Mouse (Mus musculus): ENCODE data around the gene Uhrf2.

Uhrf2 gene

DNA sequence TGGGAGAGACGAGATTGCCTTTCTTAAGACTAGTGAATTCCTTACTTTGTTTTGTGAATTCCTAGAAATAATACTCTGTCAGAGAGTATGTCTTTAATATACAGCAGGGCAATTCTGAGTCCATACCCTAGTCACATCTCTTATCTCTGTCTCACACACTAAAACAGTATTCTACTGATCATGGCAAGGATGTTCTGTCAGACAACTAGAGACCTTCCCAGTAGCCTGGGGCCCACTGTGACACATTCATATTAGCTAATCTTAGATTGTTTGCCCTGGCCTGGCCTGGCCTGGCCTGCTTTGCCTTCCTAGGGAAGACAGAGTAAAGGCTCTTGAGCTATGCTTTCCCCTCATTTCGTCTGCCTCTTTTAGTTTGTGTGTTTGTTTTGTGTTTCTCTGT lies 20.3 kb downstream of the Uhrf2 start:
- no peak for DNase-seq (ENCODE audit: low read depth, low spot score)

- DNase-seq (ENCODE audit: low read depth, low spot score): no peak
Observed at GRCm38 (mm10) chr19:30051479-30051878, 21.2 kb downstream of the Uhrf2 start.

DNA sequence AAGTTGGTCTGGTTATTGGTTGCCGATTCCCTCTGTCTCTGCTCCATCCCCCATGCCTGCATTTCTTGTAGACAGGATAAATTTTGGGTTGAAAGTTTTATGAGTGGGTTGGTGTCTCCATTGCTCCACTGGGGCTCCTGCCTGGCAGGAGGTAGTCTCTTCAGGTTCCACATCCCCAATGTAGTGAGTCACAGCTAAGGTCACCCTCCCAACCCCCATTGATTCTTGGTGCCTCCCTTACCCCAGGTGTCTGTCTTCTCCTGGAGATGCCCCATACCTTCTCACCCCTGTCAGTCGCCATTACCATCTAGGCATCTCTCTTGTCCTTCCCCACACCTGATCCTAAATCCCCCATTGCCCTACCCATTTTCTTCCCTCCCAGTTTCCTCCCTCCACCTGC lies 23.9 kb downstream of the Uhrf2 start:
- no peak for DNase-seq (ENCODE audit: low read depth, low spot score)

- no peak for DNase-seq (ENCODE audit: low read depth, low spot score)
Observed at GRCm38 (mm10) chr19:30065797-30066196, 35.5 kb downstream of the Uhrf2 start.

GRCm38 (mm10) chr19:30090163-30090562 lies 59.9 kb downstream of the Uhrf2 start:
- no peak for DNase-seq (ENCODE audit: low read depth, low spot score)

DNA sequence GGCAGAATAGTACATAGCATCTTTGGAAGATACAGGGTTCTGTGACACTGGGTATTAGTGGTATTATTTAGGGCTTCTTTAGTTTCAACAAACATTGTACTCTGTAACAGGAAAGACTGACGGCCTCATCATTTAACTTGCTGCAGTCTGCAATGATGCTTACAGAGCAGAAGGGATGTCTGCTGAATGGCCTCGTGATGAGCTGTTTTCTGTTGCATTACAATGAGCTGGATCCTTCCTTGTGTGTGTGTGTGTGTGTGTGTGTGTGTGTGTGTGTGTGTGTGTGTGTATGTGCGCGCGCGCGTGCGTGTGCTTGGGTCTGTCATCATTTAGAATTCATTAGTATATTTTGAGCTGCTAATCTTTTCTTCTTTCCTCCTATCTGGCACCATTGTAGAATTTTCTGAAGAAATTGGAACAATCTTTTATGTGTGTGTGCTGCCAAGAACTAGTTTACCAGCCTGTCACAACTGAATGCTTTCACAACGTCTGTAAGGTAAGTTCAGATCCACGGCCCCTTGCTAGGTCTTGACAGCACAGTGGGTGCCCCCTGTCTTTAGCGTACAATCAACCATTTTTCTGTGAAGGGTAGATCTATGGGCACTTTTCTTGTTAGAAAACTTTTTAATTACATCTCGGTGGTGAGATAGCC lies 61.5 kb downstream of the Uhrf2 start:
- DNase-seq (ENCODE audit: low read depth, low spot score): no peak

DNA sequence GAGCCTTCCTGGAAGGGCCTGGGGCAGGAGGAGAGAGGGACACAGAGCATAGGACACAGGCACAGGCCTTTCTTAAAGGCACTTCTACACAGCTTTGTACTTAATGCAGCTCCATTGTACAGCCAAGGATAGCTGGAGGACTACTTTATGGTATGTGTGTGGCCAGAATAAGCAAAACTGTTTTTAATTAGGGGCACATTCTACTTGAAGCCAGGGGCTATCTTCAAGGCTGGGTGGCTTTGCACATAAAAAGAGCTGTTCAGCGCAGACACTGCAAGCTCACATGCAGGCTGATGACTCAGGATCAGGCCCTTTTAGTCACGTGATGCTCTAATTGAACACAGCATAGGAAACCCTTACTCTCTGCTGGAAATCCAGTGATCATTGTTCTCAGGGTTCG lies 65.9 kb downstream of the Uhrf2 start:
- DNase-seq (ENCODE audit: low read depth, low spot score): no peak

DNA sequence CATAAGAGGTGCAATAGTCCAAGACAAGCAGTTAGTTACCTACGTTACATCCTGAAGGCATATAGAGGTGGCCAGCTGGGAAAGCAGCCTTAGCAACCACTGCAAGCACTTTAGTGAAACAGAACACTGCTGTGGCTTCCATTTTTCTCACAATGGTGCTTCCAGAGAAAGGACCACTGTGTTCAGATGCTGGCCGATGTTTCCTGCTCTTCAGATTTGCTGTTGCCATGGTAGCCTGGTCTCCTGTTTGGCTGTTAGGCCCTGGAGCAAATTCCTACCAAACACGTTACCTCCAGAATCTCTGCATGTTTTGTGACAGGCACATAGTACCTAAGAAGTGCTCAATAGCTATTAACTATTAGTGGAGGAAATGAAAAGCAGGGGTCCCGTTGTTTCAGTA lies 66.7 kb downstream of the Uhrf2 start:
- no peak for DNase-seq (ENCODE audit: low read depth, low spot score)

DNA sequence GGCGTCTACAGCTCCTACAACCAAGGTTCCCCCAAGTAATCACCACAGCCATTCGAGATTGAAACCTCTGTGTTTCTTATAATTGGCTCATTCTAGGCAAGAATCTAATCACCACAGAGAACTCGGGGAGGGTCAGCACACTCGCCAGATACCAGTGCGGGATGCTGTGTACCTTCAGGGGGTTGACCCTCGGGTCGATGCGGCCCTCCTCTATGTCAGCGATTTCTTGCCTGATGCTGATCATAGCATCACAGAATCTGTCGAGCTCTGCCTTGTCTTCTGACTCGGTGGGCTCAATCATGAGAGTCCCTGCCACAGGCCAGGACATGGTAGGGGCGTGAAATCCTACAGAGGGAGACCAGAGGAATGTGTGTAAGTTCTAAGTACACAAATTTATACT lies 70.3 kb downstream of the Uhrf2 start:
- no peak for DNase-seq (ENCODE audit: low read depth, low spot score)

GRCm38 (mm10) chr19:30102620-30103019 lies 72.3 kb downstream of the Uhrf2 start:
- no peak for DNase-seq (ENCODE audit: low read depth, low spot score)

DNA sequence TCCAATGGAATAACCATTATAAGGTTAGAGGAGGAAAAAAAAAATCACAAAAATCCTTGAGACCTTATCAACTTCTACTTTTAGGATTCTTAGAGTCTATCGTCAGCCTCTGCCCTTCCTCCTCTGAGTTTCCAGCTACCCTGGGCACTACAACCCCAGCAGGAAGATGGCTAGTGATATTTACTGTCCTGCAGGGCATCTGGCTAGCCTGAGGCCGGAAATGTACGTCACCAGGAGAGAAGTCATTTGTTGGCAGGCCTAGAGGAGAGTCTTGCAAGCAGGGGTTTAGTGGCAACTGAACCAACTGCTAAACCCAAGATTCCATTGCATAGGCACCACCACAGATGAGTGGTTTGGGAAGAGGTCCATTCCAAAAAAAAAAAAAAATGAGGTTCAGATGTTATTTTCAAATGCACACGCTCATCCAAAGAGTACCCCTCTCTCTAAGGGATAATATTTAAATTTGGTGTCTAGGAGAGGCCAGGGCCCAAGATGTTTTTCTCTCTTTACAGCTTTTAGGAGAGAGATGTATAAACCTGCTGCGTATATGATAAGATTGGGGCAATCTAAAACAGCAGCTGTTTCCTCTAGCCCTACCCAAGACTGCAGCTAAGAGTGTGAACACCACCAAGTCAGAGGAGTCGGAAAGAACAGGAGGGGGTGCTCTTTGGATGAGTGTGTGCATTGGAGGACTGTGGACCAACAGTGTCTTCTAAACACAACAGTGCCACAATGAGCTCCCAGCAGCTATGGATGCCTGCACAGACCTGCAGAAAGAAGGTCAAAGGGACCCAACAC lies 74.9 kb downstream of the Uhrf2 start:
- no peak for DNase-seq (ENCODE audit: low read depth, low spot score)

- no peak for DNase-seq (ENCODE audit: low read depth, low spot score)
Observed at GRCm38 (mm10) chr19:30107221-30107845, 77.0 kb downstream of the Uhrf2 start.

DNA sequence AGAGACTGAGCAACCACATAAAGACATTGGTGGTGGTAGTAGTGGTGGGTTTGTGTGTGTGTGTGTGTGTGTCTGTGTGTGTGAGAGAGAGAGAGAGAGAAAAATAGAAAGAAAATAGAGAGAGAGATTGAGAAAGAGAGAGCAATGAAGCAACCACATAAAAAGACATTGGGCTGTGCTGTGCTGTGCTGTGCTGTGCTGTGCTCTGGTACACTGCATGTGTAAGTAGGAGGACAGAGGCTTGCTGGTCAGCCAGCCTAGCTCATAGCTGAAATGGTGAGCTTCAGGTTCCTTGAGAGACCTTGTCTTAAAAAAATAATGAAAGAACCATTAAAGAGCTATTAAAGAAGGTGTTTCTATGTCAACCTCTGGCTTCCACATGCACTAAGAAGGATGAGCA lies 78.3 kb downstream of the Uhrf2 start:
- DNase-seq (ENCODE audit: low read depth, low spot score): no peak

DNA sequence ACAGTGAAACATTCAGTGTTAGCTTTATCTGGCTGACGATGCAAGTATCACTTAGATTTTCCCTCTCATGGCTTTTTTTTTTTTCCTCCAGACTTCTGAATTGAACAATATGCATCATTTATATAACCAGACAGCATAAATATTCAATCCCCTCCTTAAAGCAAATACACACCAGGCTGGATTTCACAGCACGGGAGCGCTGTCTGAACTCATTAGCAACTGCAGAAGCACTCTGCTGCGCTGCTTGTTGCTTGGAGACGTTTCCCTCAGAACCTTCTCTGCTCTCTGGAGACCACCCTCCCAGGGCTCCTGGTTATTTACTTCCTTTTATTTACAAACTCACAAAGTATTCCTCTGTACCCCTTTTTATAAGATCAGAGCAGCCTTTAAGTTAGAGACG lies 78.8 kb downstream of the Uhrf2 start:
- no peak for DNase-seq (ENCODE audit: low read depth, low spot score)

DNA sequence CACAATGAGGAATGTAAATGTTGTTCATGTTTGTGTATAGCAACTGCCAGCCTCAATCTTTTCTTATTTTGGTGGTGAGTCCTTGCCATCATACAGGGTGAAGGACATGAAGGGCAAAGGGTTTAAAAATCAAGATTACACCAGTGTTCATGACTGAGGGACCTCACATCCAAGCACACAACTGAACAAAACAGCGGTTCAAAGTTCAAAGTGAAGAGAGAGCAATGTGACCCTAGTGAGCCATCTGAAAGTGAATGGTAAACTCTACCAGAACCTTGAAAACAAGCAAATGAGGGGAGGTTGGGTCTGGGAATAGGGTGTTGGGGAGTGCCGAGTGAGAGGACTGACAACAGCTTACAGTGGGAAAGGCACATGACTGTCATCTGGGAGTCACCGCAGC lies 81.1 kb downstream of the Uhrf2 start:
- DNase-seq (ENCODE audit: low read depth, low spot score): no peak

DNA sequence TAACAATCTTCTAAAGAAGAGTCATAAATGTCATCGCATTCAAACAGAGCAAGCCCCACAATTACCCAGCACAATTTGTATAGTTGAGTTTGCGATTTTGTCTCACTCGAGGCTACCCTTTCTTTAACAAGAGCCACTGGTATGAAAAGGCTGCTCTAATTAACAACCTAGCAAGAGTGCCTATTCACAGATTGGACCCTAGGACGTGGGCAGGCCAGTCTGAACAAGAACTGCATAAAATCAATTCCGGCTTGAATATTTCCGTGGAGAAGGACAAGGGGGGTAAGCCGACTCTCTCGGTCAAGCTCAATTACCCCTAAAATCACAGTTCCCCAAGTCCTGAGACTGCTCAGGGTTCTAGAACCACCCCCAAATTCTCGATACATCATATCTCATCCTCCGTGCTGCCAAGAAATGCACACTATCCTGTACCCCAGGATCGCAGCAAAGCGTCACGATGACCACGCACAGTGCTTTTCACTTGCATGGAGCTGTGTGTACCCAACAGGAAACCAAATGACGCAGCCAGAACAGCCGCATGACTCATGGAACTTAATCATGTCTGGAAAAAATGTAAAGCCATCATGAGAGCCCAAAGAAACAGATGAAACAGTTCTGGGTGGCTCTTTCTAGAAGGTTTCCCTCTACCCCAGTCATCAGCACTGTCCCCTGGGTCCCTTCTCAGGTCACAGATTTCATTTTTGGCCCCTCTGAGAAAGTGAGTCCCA lies 82.8 kb downstream of the Uhrf2 start:
- DNase-seq (ENCODE audit: low read depth, low spot score): no peak

DNA sequence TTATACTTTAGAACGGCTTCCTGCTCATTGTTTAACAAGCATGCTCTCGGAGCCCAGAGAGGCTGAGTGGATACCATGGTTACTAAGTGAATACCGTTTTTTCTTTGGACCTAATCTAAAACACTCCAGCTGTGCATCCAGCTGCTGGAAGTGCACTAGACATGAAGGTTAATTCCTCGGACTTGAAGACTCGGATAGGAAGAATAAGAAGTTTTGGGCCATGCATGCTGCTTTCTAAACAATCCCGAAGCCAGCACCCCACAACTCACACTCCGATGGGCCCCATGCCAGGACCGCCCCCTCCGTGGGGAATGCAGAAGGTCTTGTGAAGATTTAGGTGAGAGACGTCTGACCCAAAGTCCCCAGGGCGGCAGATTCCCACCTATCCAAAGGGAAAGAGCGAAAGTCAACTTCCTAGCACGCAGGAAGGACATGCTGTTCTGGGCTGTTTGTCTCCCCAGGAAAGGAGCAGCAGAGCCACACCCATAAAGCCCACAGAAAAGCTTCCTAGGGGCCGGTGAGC lies 84.7 kb downstream of the Uhrf2 start:
- no peak for DNase-seq (ENCODE audit: low read depth, low spot score)

GRCm38 (mm10) chr19:30115606-30116005 lies 85.3 kb downstream of the Uhrf2 start:
- no peak for DNase-seq (ENCODE audit: low read depth, low spot score)

- DNase-seq (ENCODE audit: low read depth, low spot score): no peak
Observed at GRCm38 (mm10) chr19:30117241-30117640, 86.9 kb downstream of the Uhrf2 start.

- DNase-seq (ENCODE audit: low read depth, low spot score): no peak
Observed at GRCm38 (mm10) chr19:30117775-30118174, 87.5 kb downstream of the Uhrf2 start.

GRCm38 (mm10) chr19:30118344-30119312 lies 88.3 kb downstream of the Uhrf2 start:
- no peak for DNase-seq (ENCODE audit: low read depth, low spot score)
